Mouse (Mus musculus): ENCODE results near the gene Fam155a. TPM values are rescaled to one million over a fixed set of nuclear protein-coding genes. Genes with fewer than 3 reads are reported as not detected.
"Not testable (repeated sequence)": the region's sequence is repeated elsewhere in the genome, so short reads cannot be mapped to it uniquely, and the experiment has no call there.

Fam155a gene
- total RNA-seq, 4 experiments from 2014 or later, result 92.7 to 110 (median 103) TPM

DNA sequence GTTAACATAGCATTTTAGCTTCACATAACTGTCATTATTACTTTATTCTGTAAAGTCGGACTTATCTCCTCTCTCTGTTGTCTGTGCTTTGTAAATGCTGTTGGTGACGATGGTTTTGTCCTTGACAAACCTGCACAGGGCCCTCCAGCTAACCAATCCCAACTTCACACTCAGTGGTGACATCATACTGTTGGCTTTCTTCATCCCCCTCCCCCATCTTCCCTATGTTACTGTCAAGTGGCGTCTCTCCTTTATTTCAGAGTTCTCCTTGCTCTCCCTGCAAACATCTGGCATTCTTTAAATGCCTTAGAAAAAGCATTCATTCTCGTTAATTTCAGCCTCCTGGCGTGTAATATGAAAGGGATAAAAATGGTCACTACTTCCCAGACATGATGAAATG lies 78.6 kb downstream of the Fam155a start:
- no peak for DNase-seq (ENCODE audit: low spot score in 2 of 2)

- DNase-seq (ENCODE audit: low spot score in 2 of 2), result not testable (repeated sequence)
Observed at GRCm38 (mm10) chr8:9660014-9660413, 110.9 kb downstream of the Fam155a start.

GRCm38 (mm10) chr8:9656901-9657300 lies 114.1 kb downstream of the Fam155a start:
- peak in 1 of 2 experiments; percentile 47 for DNase-seq (ENCODE audit: low spot score in 2 of 2)

DNA sequence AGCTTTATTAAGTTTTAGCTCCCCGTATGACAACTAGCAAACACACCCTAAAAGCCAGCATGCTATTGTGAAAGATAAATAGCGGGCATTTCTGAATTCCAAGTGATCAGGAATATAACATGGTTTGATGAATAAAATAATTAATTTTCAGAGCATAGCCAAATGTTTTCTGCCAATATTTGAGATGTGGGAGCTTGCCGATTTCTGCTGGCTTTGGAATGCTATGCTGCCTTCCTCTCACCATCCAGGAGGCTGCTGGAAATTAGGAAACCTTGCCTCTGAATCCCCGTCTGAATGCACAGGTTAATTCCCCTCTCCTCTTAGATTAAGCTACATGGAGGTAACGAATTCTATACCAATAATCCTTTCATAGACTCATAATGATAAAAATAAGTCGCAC lies 116.1 kb downstream of the Fam155a start:
- DNase-seq (ENCODE audit: low spot score in 2 of 2), result no peak

GRCm38 (mm10) chr8:9653643-9654042 lies 117.3 kb downstream of the Fam155a start:
- no peak for DNase-seq (ENCODE audit: low spot score in 2 of 2)

DNA sequence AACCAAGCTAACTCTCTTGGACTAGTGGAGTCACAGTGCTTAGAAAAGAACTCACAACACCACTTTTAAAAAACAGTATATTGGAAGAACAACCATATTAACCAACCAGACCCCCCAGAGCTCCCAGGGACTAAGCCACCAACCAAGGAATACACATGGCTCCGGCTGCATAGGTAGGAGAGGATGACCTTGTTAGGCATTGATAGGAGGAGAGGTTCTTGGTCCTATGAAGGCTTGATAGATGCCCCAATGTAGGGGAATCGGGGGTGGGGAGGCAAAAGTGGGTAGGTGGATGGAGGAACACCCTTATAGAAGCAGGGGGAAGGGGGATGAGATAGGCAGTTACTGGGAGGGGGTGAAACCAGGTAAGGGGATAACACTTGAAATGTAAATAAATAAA lies 132.8 kb downstream of the Fam155a start:
- no peak for DNase-seq (ENCODE audit: low spot score in 2 of 2)

DNA sequence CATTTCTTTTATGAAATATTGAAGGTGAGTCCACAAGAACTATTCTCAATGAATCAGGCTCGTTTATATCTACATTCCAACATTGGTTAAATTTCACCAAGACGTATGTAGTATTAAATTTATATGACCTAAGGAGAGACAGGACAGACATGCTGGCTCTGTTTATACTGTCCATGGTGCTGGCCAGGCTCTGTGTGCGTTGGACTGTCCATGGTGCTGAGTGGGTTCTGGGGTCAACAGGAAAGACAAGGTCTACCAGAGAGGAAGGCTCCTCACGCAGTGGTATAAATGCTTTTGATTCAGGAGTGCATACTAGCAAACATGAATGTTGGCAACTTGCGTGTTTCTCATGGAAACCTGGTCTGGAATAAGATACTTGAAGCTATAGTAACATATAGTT lies 135.7 kb downstream of the Fam155a start:
- no peak for DNase-seq (ENCODE audit: low spot score in 2 of 2)

DNA sequence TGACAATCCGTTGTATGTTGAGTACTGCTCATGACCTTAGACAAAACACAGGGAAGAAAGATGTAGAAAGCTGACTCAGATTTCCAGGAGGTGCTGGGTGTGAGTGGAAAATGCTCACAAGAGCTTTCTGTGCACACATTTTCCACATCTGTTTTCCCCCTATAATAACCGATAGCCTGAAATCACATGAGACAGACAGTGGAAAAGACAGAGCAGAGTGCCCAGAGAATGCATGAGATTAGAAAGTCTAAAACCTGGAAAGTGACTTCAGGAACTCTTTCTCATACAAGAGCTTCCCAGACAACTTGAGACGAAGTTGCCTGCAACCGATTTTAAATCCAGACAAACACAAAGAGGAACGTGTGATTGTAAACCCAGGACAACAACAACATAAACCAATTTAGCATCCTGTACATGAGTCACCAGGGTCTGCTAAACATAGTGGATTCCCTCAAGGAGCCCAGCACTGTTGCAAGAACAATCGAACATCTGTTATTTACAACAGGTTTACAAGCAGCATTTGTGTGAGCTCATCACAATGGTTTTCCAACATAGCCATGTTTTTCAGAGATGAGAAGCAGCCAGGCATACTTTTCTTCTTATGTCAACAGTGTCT lies 163.8 kb downstream of the Fam155a start:
- DNase-seq (ENCODE audit: low spot score in 2 of 2), result no peak

GRCm38 (mm10) chr8:9596003-9596402 lies 175.0 kb downstream of the Fam155a start:
- DNase-seq (ENCODE audit: low spot score in 2 of 2), result no peak

DNA sequence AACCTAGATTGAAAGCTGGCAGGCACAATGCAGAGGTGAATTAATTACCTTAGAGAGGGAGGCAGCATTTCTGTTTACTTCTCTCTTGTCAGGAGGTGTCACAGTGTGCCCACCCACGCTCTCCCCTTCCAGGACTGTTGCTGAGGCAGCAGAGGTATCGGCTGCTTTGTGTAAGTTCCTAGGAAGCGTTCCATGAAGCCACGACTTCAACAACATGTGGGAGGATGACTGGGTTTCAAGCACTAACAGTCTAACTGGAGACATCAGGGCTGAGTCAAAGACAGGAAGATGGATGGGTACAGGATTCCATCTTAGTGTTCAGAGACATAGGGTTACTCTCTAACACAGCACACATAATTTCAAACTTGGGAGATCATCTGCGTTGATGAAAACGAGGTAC lies 189.1 kb downstream of the Fam155a start:
- DNase-seq (ENCODE audit: low spot score in 2 of 2), result peak in 1 of 2 experiments; percentile 68

DNA sequence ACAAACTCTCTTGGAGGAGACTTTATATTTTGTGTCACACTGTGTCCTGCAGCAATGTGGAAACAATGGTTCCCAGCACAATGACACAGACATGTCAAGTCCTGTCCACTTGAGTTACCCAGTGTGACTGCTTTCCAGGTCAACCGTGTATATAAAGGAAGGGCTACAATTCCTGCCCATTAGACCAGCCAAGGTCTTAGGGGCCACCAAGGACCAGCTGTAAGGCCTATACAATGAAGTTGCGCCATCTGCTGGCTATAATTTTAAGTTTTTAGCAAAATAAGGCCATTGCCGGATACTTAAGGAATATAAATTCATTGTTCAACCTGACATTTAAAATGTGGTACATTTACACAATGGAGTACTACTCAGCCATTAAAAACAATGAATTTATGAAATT lies 190.8 kb downstream of the Fam155a start:
- no peak for DNase-seq (ENCODE audit: low spot score in 2 of 2)

GRCm38 (mm10) chr8:9571977-9572376 lies 199.0 kb downstream of the Fam155a start:
- no peak for DNase-seq (ENCODE audit: low spot score in 2 of 2)

DNA sequence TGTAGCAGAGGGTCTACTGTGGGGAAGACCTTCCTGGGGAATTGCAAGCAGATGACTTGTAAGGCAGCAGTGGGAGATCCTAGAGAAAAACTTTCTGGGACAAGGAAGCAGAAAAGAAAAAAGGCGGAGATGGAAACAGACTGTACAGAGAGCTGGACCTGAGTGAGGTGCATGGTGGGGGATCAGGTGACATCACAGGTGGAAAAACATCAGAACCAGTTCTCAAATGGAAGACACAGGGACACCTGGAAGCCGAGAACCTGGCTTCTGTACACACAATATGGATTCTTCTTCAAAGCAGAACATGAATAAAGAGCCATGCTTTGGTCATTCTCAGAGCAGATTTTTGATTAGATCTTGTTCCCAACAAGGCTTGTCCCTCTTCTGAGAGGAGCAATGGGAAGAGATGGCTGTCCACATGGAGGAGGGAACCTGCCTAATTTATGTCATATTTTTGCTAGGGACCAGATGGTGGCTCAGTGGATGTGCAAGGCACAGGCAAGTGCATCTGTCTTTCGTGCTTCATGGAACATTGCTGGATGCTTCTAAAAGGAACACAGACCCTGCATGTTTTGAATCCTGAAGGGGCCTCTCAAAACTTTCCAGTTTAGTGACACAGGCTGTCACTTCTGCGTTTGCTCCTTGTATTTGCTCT lies 201.3 kb downstream of the Fam155a start:
- peak in 1 of 2 experiments; percentile 20 for DNase-seq (ENCODE audit: low spot score in 2 of 2)

GRCm38 (mm10) chr8:9549199-9549598 lies 221.8 kb downstream of the Fam155a start:
- DNase-seq (ENCODE audit: low spot score in 2 of 2), result no peak

- DNase-seq (ENCODE audit: low spot score in 2 of 2), result no peak
Observed at GRCm38 (mm10) chr8:9547558-9547954, 223.4 kb downstream of the Fam155a start.

- no peak for DNase-seq (ENCODE audit: low spot score in 2 of 2)
Observed at GRCm38 (mm10) chr8:9546919-9547557, 223.9 kb downstream of the Fam155a start.

- DNase-seq (ENCODE audit: low spot score in 2 of 2), result no peak
Observed at GRCm38 (mm10) chr8:9546429-9546828, 224.5 kb downstream of the Fam155a start.

DNA sequence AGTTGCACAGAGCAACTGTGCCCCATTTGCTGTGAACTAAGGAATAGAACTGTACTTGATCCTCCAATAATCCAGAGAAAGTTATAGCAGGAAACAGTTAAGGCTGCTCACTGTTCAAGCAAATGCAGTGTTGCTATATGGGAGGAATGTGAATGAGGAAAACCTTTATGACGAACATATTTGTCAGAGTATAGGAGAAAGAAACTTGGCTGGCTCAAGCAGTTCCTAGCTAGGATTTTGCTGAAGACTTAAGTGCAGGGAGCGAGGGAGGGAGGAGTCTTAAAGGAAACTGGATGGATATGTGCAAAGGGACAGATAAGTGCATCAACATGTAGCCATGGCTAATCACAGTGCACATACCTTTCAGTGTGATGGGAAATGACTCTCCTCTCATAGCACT lies 225.3 kb downstream of the Fam155a start:
- no peak for DNase-seq (ENCODE audit: low spot score in 2 of 2)

GRCm38 (mm10) chr8:9535730-9536372 lies 235.1 kb downstream of the Fam155a start:
- no peak for DNase-seq (ENCODE audit: low spot score in 2 of 2)

- DNase-seq (ENCODE audit: low spot score in 2 of 2), result no peak
Observed at GRCm38 (mm10) chr8:9526515-9526914, 244.4 kb downstream of the Fam155a start.

DNA sequence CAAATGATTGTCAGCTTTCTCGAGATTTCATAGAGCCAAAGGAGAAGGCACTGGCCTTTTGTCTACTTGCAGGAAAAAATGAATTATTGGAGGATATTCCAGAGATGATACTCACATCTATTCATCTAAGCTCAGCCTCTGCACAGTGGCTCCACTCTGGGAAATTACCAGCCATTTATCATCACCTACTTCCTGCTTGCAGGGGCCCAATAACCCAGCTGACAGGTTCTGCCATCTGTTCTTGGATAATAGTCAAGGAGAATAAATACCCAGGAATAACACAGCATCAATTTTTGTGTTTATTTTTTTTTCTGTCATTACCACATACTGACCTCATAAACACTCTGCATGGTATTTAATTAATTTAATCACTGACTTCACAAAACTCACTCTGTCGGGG lies 249.4 kb downstream of the Fam155a start:
- DNase-seq (ENCODE audit: low spot score in 2 of 2), result no peak

DNA sequence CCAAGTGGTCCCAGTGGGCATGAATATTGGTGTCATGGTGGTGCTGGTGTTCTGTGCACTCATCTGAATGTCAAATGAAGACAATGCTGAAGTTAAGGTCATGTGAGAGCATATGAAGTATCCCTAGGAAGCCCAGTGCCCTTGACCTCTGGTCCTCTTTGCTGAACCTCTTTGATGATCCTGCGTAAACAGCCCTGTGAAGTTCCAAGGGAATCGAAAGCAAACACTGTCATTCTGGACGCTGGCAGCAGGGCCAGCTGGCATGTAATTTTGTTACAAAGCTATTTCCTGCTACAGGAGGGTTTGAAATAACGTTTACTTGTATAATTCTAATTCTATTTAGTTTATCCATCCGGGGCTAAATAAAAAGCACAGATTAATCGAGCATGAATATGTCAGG lies 270.2 kb downstream of the Fam155a start:
- no peak for DNase-seq (ENCODE audit: low spot score in 2 of 2)
